Mouse (Mus musculus): ENCODE measurements around the gene Insrr.
"Not testable (repeated sequence)": the region's sequence is repeated elsewhere in the genome, so short reads cannot be mapped to it uniquely, and the experiment has no call there.

Insrr gene

GRCm38 (mm10) chr3:87778283-87778682 is 18.5 kb upstream of the Insrr start:
- DNase-seq (ENCODE audit: extremely low read depth, low read depth, low spot score) = no peak

GRCm38 (mm10) chr3:87779086-87779485 is 17.7 kb upstream of the Insrr start:
- DNase-seq (ENCODE audit: extremely low read depth, low read depth, low spot score) = no peak

GRCm38 (mm10) chr3:87783282-87784023 is 13.3 kb upstream of the Insrr start:
- no peak for DNase-seq (ENCODE audit: extremely low read depth, low read depth, low spot score)

- no peak for DNase-seq (ENCODE audit: extremely low read depth, low read depth, low spot score)
Measured at GRCm38 (mm10) chr3:87785156-87785555, 11.6 kb upstream of the Insrr start.

GRCm38 (mm10) chr3:87785626-87786214 is 11.0 kb upstream of the Insrr start:
- no peak for DNase-seq (ENCODE audit: extremely low read depth, low read depth, low spot score)

- DNase-seq (ENCODE audit: extremely low read depth, low read depth, low spot score) = no peak
Measured at GRCm38 (mm10) chr3:87789248-87789647, 7.5 kb upstream of the Insrr start.

- no peak for DNase-seq (ENCODE audit: extremely low read depth, low read depth, low spot score)
Measured at GRCm38 (mm10) chr3:87789768-87790167, 7.0 kb upstream of the Insrr start.

GRCm38 (mm10) chr3:87794922-87795325 is 1.8 kb upstream of the Insrr start, which contains the start of gene Ntrk1:
TSS of gene Ntrk1 (minus strand) at chr3:87795162.
- DNase-seq (ENCODE audit: extremely low read depth, low read depth, low spot score) = no peak

GRCm38 (mm10) chr3:87795336-87796277 is 1.1 kb upstream of the Insrr start:
- DNase-seq (ENCODE audit: extremely low read depth, low read depth, low spot score) = no peak

GRCm38 (mm10) chr3:87801681-87802080 is 4.9 kb downstream of the Insrr start:
- no peak for DNase-seq (ENCODE audit: extremely low read depth, low read depth, low spot score)

GRCm38 (mm10) chr3:87804038-87804677 is 7.4 kb downstream of the Insrr start:
- no peak for DNase-seq (ENCODE audit: extremely low read depth, low read depth, low spot score)

GRCm38 (mm10) chr3:87809322-87809962 is 12.7 kb downstream of the Insrr start:
- no peak for DNase-seq (ENCODE audit: extremely low read depth, low read depth, low spot score)

GRCm38 (mm10) chr3:87811297-87811696 is 14.5 kb downstream of the Insrr start:
- no peak for DNase-seq (ENCODE audit: extremely low read depth, low read depth, low spot score)

- no peak for DNase-seq (ENCODE audit: extremely low read depth, low read depth, low spot score)
Measured at GRCm38 (mm10) chr3:87812413-87812812, 15.7 kb downstream of the Insrr start.

- no peak for DNase-seq (ENCODE audit: extremely low read depth, low read depth, low spot score)
Measured at GRCm38 (mm10) chr3:87812873-87813272, 16.1 kb downstream of the Insrr start.

- no peak for DNase-seq (ENCODE audit: extremely low read depth, low read depth, low spot score)
Measured at GRCm38 (mm10) chr3:87816166-87816565, 19.4 kb downstream of the Insrr start.

- no peak for DNase-seq (ENCODE audit: extremely low read depth, low read depth, low spot score)
Measured at GRCm38 (mm10) chr3:87816646-87817093, 19.9 kb downstream of the Insrr start.

GRCm38 (mm10) chr3:87818226-87818625 is 21.5 kb downstream of the Insrr start:
- DNase-seq (ENCODE audit: extremely low read depth, low read depth, low spot score) = no peak

- not testable (repeated sequence) for DNase-seq (ENCODE audit: extremely low read depth, low read depth, low spot score)
Measured at GRCm38 (mm10) chr3:87824206-87824605, 27.5 kb downstream of the Insrr start, which contains the start of gene Pear1. TSS of gene Pear1 (minus strand) at chr3:87824306.

- no peak for DNase-seq (ENCODE audit: extremely low read depth, low read depth, low spot score)
Measured at GRCm38 (mm10) chr3:87828435-87828834, 31.7 kb downstream of the Insrr start.

Data from fat pad, adult 2 months (tissue).